Mouse (Mus musculus) heart, postnatal 4 days (tissue): ENCODE measurements around the gene Smco4. TPM values are rescaled to one million over a fixed set of nuclear protein-coding genes. Genes with fewer than 3 reads are reported as not detected.
"Not testable (repeated sequence)": the region's sequence is repeated elsewhere in the genome, so short reads cannot be mapped to it uniquely, and the experiment has no call there.

Experiments used
- DNase-seq: peaks from one replicate; pipeline ENCODE4 v3.0.0; 2021
- total RNA-seq, 2 experiments: library from RNA; stranded (reverse); gene quantifications; 2 replicates each; pipeline ENCODE4 v1.2.3; 2021

The Smco4 gene
- 10 to 100 TPM; 23.1 to 23.9 TPM for total RNA-seq

GRCm38 (mm10) chr9:15493235-15493924 lies at the start of gene Smco4:
Gene Smco4, plus strand, starts transcription at chr9:15493432.
- peak; percentile 76 for DNase-seq

GRCm38 (mm10) chr9:15447397-15447796 lies 45.8 kb upstream of the Smco4 start:
- DNase-seq, result no peak

- DNase-seq, result no peak
These were observed 42.3 kb upstream of the Smco4 start for GRCm38 (mm10) chr9:15450921-15451320.

GRCm38 (mm10) chr9:15472256-15472655 lies 21.0 kb upstream of the Smco4 start:
- no peak for DNase-seq

- no peak for DNase-seq
These were observed 20.0 kb upstream of the Smco4 start for GRCm38 (mm10) chr9:15473206-15473605.

GRCm38 (mm10) chr9:15477556-15477955 lies 15.7 kb upstream of the Smco4 start:
- peak; percentile 21 for DNase-seq

GRCm38 (mm10) chr9:15487682-15488424 lies 5.4 kb upstream of the Smco4 start:
- no peak for DNase-seq

GRCm38 (mm10) chr9:15489293-15489692 lies 3.9 kb upstream of the Smco4 start:
- no peak for DNase-seq

GRCm38 (mm10) chr9:15490331-15491100 lies 2.7 kb upstream of the Smco4 start:
- peak; percentile 30 for DNase-seq

- no peak for DNase-seq
These were observed 1.5 kb upstream of the Smco4 start for GRCm38 (mm10) chr9:15491686-15492085.

GRCm38 (mm10) chr9:15492401-15492800 lies 831 bp upstream of the Smco4 start:
- DNase-seq, result no peak

GRCm38 (mm10) chr9:15493925-15494558 lies 810 bp downstream of the Smco4 start:
- peak; percentile 79 for DNase-seq

- not testable (repeated sequence) for DNase-seq
These were observed 2.0 kb downstream of the Smco4 start for GRCm38 (mm10) chr9:15495281-15495680.

GRCm38 (mm10) chr9:15495921-15496577 lies 2.8 kb downstream of the Smco4 start:
- DNase-seq, result no peak

GRCm38 (mm10) chr9:15500025-15500424 lies 6.8 kb downstream of the Smco4 start:
- no peak for DNase-seq

- DNase-seq, result no peak
These were observed 8.4 kb downstream of the Smco4 start for GRCm38 (mm10) chr9:15501319-15502256.

- DNase-seq, result no peak
These were observed 9.2 kb downstream of the Smco4 start for GRCm38 (mm10) chr9:15502476-15502875.

- no peak for DNase-seq
These were observed 10.1 kb downstream of the Smco4 start for GRCm38 (mm10) chr9:15503307-15503706.

- no peak for DNase-seq
These were observed 10.6 kb downstream of the Smco4 start for GRCm38 (mm10) chr9:15503827-15504226.

GRCm38 (mm10) chr9:15505288-15505687 lies 12.1 kb downstream of the Smco4 start:
- no peak for DNase-seq

GRCm38 (mm10) chr9:15506863-15507262 lies 13.6 kb downstream of the Smco4 start:
- DNase-seq, result no peak
